Mouse (Mus musculus): ENCODE measurements around the gene Ankrd33b. TPM values are rescaled to one million over a fixed set of nuclear protein-coding genes. Genes with fewer than 3 reads are reported as not detected.

Gene Ankrd33b
- polyA plus RNA-seq (2012; fragmentation: generic; extraction: Trizol) = 1 to 10 TPM in 1 of 2 experiments, under 1 TPM in 1; 0.51 to 1.2 TPM

DNA sequence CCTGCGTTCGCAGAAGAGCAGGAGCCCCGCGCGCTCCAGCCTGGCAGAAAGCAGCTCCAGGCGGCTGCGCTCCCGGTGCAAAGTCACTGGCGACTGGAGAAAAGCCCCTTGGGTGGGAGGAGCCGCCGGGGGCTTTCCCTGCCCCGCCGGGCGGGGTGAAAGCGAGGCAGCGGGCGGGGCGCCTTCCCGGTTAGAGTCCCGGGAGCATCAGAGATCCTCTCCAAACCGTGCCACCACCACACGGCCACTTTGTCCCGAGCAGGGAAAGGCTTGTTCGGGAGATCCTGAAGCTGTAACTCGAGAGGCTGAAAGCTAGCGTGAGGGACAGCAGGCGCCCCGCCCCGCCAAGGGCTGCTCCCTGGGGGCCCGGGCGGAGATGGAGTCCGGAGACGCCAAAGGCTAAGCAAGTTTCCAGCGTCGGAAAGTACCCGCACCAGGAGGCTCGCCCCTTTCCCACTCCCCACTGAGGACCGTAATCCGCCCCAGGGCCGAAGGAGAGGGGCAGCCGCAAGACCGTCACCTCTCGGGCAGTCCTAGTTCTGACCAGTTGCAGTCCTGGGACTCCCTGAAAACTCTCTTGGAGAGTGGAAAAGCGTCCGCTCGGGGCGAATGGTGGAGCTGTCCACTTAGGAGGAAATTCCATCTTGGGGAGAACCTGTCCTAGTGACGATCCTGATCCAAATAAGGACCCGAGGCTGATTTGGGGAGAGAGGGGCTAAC is at the start of gene Ankrd33b:
Gene Ankrd33b, minus strand, starts transcription at position 246 of the 720 bp plus-strand sequence.

Other genes starting within 250 kb of the Ankrd33b start
- 100 to 1,000 TPM; 459 to 568 TPM for gene Dap, start 143.4 kb downstream of the Ankrd33b start, polyA plus RNA-seq (2012; fragmentation: generic; extraction: Trizol)
- 10 to 100 TPM in 1 of 2 experiments, 1 to 10 TPM in 1; 6.8 to 15.9 TPM for gene Ropn1l, start 86.0 kb upstream of the Ankrd33b start, polyA plus RNA-seq (2012; fragmentation: generic; extraction: Trizol)
- 10 to 100 TPM in 1 of 2 experiments, 1 to 10 TPM in 1; 4.1 to 18.2 TPM for gene March6, start 163.3 kb upstream of the Ankrd33b start, polyA plus RNA-seq (2012; fragmentation: generic; extraction: Trizol)
- gene Cmbl, start 197.7 kb upstream of the Ankrd33b start, polyA plus RNA-seq (2012; fragmentation: generic; extraction: Trizol) = 1 to 10 TPM in 1 of 2 experiments, under 1 TPM in 1; 0.02 to 3.8 TPM
- 100 to 1,000 TPM; 292 to 428 TPM for gene Cct5, start 234.1 kb upstream of the Ankrd33b start, polyA plus RNA-seq (2012; fragmentation: generic; extraction: Trizol)
- 10 to 100 TPM; 24.2 to 32.4 TPM for gene Fam173b, start 234.1 kb upstream of the Ankrd33b start, polyA plus RNA-seq (2012; fragmentation: generic; extraction: Trizol)